ENCODE assay signal across 8 mouse cellular contexts in the genomic region with DNA sequence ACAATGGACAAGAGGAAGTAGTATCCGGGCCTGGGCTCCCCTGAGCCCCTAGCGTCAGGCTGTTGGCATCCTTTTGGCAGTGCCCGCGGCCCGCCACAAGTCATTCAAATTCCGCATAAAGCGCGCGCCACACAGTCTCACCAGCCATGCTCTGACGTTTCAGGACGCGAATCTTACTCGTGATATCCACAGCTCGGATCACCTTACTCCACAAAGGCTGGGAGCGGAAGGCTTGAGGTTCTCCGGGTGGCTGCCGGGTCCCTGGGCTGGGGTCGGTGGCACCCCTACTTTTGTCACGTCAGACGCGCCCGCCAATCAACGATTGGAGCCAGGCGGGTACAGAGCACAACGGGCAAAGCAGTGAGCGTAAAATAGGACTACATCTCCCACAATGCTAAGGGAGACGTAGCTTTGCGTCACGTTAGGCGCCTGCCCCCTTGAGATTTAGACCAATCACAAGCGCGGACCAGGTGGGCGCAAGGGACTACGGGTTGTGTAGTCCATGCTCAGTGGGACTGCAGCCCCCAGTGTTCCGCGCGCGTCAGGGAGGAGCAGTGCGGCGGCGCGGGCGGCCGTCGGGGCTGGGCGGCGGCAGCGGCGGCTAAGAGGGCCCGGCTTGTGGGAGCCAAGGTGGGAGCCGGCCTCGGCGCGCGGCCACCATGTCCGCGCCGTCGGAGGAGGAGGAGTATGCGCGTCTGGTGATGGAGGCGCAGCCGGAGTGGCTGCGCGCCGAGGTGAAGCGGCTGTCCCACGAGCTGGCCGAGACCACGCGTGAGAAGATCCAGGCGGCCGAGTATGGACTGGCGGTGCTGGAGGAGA. TPM values are rescaled to one million over a fixed set of nuclear protein-coding genes. Genes with fewer than 3 reads are reported as not detected.
A peak's percentile ranks its signal among the peaks of the same experiment; 100 is the strongest.
DNase-seq lines count a peak whose midpoint lies in the region; ATAC-seq and TF ChIP-seq lines count a peak whose summit lies in the region.

Gene Bicd2 (plus strand): TSS at position 574 of the 819 bp plus-strand sequence.

- no peaks in the 10 kb centered on the region for H3K9me3 ChIP-seq in hindbrain, postnatal 0 days (ENCODE audit: low read length)

- under 1% methylated on average over 74 of the region's 74 CpGs for WGBS in hindbrain, postnatal 0 days

- H3K4me3 ChIP-seq in gastrocnemius, adult 2 months, result peak within 1 kb of the TSS; percentile 85
- H3K4me3 ChIP-seq in hindbrain, postnatal 0 days (ENCODE audit: low read length), result peak within 1 kb of the TSS; percentile 73
- peak within 1 kb of the TSS; percentile 99 for H3K4me3 ChIP-seq in left cerebral cortex, adult 2 months

- ATAC-seq in common myeloid progenitor, adult 5-6 weeks (replicated peaks; ENCODE audit: low read depth, poor library complexity, severe bottlenecking), result peak; percentile 93
- peak; percentile 99 for ATAC-seq in hindbrain, postnatal 0 days
- ATAC-seq in megakaryocyte, adult 5-6 weeks (ENCODE audit: poor library complexity, severe bottlenecking), result peak; percentile 96

- H3K4me2 ChIP-seq in hindbrain, postnatal 0 days (ENCODE audit: low read depth, low read length), result peak within 1 kb of the TSS; percentile 91

- intact Hi-C loops in gastrocnemius, adult 2 months (cut with DNase I), result loop anchor here (2.0 kb wide), 1 partner anchor 16 kb away; no protein-coding TSS in a partner anchor
- intact Hi-C loops in left cerebral cortex, adult 2 months (cut with DNase I), result loop anchor here (1.0 to 5.0 kb wide), 2 partner anchors 80 to 311 kb away; partner anchors contain the start of genes Cenpp, Ippk and Nol8

- H3K9ac ChIP-seq in hindbrain, postnatal 0 days (replicated peaks; ENCODE audit: low read length), result peak within 1 kb of the TSS; percentile 63

- TF ChIP-seq CTCF in gastrocnemius, adult 2 months (IDR thresholded peaks at IDR 0.05), result peak; percentile 11
- peak; percentile 53 for TF ChIP-seq CTCF in hindbrain, postnatal 0 days (IDR thresholded peaks at IDR 0.05; ENCODE audit: low read depth)
- TF ChIP-seq CTCF in left cerebral cortex, adult 2 months (IDR thresholded peaks at IDR 0.05), result peak; percentile 28

- peak within 1 kb of the TSS; percentile 90 for H3K27ac ChIP-seq in gastrocnemius, adult 2 months
- peak within 1 kb of the TSS; percentile 84 for H3K27ac ChIP-seq in hindbrain, postnatal 0 days
- peak within 1 kb of the TSS; percentile 91 for H3K27ac ChIP-seq in left cerebral cortex, adult 2 months

- no peaks in the 10 kb centered on the region for H3K27me3 ChIP-seq in hindbrain, postnatal 0 days (ENCODE audit: insufficient read depth, low read length)

- H3K4me1 ChIP-seq in hindbrain, postnatal 0 days (ENCODE audit: insufficient read depth, low read length), result peaks cover 26% of the 10 kb centered on the region

- DNase-seq in ZHBTc4 (ENCODE audit: low read depth, low spot score), result peak; percentile 98
- DNase-seq in gastrocnemius, adult 2 months, result peak; percentile 97
- DNase-seq in hindbrain, postnatal 0 days (ENCODE audit: low spot score), result peak; percentile 100
- DNase-seq in left cerebral cortex, adult 2 months (ENCODE audit: extremely low spot score in 1 of 2, low spot score in 2 of 2), result peak; percentile 95 to 97
- DNase-seq in right cerebral cortex, adult 2 months (ENCODE audit: low spot score in 2 of 2), result peak; percentile 96 to 97
- DNase-seq in urinary bladder, postnatal 14 days (ENCODE audit: low spot score), result peak; percentile 95

- H3K36me3 ChIP-seq in hindbrain, postnatal 0 days (ENCODE audit: insufficient read depth, low read length), result no peaks in the 10 kb centered on the region

RNA-seq across cellular contexts. Expression of gene Bicd2, which starts in this region (rescaled TPM):
- 20.4 and 24.3 TPM in 2 replicates for total RNA-seq in common myeloid progenitor, adult 5-6 weeks (2017)
- 10 to 100 TPM; 26.0 to 28.5 TPM for total RNA-seq in gastrocnemius, adult 2 months (2021)
- total RNA-seq in hindbrain, postnatal 0 days (2014; rRNA removed), result 48.2 and 51.2 TPM in 2 replicates
- 23.3 and 25.1 TPM in 2 replicates for polyA plus RNA-seq in hindbrain, postnatal 0 days (2015; fragmentation: Nextera tagmentation; extraction: Ambion mirVana)
- total RNA-seq in left cerebral cortex, adult 2 months (2021), result 10 to 100 TPM; 53.9 to 54.6 TPM
- total RNA-seq in megakaryocyte, adult 5-6 weeks (2015), result 14.9 and 15.3 TPM in 2 replicates
- 24.7 and 27.7 TPM in 2 replicates for total RNA-seq in megakaryocyte, adult 5-6 weeks (2017)

Comparison
In these comparisons a context has a peak if more than half of its experiments do, and no peak if none do; other contexts are left out.
1. Peak in every context shown above with its lines: DNase-seq, ATAC-seq, H3K4me3 ChIP-seq and H3K27ac ChIP-seq.